Mouse (Mus musculus) right cerebral cortex, postnatal 25 days (tissue): ENCODE measurements around the gene Vps13c.

Experiments
- DNase-seq: peaks from one replicate; pipeline ENCODE4 v3.0.0; 2022

Vps13c gene

GRCm38 (mm10) chr9:67831359-67832045, 8.7 kb upstream of the Vps13c start:
- DNase-seq, result no peak

DNA sequence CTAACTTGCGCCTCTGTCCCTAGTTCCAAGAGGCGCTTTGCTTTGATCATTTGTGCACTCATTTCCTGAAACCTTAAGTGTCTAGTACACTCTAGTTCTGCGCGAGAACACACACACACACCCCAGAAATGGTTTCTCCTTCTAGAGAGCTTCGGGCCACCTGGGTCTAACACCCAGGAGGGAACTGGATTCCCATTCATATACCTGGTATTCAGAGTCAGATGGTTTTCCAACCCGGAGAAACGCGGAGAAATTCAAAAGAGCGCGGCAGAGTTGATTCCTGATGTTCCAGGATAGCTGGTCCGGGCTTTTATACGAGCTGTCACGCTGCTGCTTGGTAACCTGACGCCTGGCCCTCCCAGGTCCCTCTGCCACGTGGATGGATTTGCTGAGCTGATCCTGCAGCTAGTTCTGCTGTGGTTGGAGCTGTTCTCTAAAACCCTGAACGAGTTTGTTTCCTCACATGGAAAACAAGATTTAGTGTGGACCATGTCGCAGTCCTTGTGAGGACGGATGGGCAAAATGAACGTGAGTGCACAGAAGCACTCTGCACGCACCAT, 8.1 kb upstream of the Vps13c start, which contains the start of gene C2cd4a:
Gene C2cd4a (minus strand): TSS at position 285 of the 560 bp plus-strand sequence.
- DNase-seq, result no peak

DNA sequence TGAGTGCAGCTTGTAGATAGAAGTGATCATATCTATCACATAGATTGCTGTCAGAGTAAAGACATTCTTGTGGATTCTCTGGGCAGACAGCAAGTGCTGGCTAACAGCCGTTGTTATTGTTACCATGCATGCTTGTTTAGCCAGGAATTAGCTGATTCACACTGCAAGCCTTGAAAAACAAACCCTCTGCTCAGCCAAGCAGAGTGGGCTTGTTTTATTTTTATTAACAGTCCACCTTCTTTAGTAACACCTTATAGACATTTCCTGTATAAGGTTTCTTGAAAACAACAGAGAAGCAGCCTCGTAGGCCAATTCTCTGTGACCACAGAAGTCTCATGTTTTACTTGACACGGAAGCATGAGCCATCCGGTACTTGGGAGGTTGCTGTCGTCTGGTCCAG, 5.7 kb upstream of the Vps13c start:
- DNase-seq, result no peak

- DNase-seq, result no peak
These were observed 2.9 kb upstream of the Vps13c start for GRCm38 (mm10) chr9:67837311-67837710.

DNA sequence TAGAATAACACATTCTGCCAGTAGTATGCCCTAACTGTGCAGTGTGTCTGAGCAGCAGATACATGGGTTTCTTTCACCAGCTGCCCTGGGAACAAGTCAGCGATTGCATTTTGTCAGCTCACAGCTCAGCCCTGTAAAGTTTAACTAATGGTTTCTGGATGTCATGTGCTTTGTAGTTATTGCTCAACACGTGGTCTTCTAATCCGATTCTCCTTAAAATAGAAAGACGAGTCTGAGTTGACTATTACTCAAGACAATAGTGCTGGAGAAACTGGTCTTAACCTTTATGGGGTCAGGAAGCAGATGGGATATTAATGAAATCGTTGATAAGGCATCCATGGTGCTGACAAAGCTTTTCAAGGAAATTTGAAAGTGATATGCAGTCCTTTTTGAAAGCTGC, 2.6 kb downstream of the Vps13c start:
- DNase-seq, result no peak

GRCm38 (mm10) chr9:67845012-67845411, 4.8 kb downstream of the Vps13c start:
- DNase-seq, result no peak

DNA sequence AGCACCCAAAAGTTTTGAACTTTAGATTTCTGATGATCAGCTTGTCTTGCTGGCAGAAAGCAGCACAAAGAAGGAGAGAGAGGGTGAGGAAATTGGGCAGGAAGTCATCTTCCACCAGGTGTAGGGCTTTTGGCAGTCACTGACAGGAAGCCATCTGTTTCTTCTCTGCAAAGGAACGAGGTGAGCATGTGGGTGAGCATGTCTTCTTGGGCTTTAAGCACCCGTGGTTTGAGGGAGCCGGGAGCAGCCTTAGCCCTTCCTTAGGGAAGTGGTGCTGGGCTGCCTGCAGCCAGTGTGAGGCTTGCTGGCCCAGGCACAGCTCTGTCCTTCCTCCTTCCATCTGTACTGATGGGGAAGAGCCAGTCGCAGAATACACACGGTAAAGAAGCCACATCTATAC, 5.5 kb downstream of the Vps13c start:
- DNase-seq, result no peak

DNA sequence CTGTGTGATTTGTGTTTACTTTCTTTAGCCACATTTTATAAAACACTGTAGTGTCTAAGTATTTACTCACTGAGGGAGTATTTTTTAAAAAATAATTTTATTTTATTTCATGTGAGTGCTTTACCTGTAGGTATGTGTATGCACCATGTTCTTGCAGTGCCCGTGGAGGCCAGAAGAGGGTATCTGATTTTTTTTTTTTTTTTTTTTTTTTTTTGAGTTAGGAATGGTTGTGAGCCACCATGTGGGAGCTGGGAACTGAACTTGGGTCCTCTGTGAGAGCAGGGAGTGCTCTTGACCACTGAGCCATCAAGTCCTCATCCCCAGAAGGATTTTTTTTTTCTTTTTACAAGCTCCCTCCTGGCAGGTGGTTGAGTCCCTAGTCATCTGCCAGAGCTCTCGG, 5.9 kb downstream of the Vps13c start:
- no peak for DNase-seq

DNA sequence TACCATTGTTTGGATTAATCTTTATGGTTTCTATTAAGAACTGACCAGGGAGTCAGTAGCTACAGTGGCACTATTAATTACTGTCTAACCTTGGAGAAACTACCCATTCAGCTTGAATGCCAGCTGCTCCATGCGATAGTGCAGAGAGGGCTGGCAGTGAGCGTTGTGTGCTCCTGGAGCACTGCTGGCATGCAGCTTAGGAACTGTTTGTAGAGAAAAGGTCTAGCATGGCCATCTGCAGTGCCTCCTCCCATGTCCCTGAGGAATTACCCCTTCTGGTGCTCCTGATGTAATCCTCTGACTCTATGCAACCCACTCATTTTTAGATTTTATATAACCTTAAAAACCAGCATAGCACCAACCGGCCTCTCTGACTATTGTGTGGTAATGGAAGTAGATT, 7.4 kb downstream of the Vps13c start:
- DNase-seq, result no peak

DNA sequence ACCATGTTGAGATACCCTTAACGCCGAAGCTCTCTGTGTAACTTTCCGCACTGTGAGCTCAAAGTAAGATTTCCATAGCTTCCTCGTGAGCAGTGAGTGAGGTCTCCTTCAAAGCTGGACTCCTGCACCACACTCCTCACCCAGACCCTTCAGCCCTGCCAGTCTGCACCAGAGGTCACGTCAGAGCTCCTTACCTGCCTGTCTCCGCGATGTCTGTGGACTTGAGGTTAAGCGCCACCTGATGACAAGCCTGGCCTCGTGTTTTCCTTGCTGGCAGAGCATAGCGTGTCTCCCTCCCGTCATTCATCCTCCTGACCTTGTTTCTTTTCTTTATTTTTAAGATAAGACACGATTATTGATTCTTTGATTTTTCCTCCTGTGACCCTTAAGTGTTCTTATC, 9.2 kb downstream of the Vps13c start:
- no peak for DNase-seq

- no peak for DNase-seq
These were observed 9.7 kb downstream of the Vps13c start for GRCm38 (mm10) chr9:67849846-67850245.

DNA sequence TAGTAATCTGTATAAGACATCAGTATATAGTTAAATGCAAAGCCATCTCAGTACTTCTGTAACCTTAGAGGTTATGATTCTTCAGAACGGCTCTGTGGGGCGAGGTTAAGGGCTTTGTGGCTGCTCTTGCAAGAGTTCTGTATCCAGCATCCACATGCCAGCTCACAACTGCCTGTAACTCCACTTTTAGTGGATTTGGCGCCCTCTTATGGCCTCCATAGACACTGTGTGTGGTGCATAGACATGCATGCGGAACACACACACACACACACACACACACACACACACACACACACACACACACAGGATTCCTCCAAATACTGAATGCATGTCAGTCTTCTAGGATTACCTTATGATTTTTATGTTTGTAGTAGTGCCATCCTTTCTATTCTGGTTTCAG, 11.0 kb downstream of the Vps13c start:
- DNase-seq, result no peak

- no peak for DNase-seq
These were observed 20.1 kb downstream of the Vps13c start for GRCm38 (mm10) chr9:67860273-67860672.

- no peak for DNase-seq
These were observed 23.1 kb downstream of the Vps13c start for GRCm38 (mm10) chr9:67863332-67863731.

GRCm38 (mm10) chr9:67864011-67864410, 23.8 kb downstream of the Vps13c start:
- no peak for DNase-seq

GRCm38 (mm10) chr9:67865411-67865810, 25.2 kb downstream of the Vps13c start:
- no peak for DNase-seq

GRCm38 (mm10) chr9:67867411-67867810, 27.2 kb downstream of the Vps13c start:
- DNase-seq, result no peak

- DNase-seq, result peak; percentile 30
These were observed 29.7 kb downstream of the Vps13c start for GRCm38 (mm10) chr9:67869691-67870450.

- no peak for DNase-seq
These were observed 34.5 kb downstream of the Vps13c start for GRCm38 (mm10) chr9:67874522-67875222.

DNA sequence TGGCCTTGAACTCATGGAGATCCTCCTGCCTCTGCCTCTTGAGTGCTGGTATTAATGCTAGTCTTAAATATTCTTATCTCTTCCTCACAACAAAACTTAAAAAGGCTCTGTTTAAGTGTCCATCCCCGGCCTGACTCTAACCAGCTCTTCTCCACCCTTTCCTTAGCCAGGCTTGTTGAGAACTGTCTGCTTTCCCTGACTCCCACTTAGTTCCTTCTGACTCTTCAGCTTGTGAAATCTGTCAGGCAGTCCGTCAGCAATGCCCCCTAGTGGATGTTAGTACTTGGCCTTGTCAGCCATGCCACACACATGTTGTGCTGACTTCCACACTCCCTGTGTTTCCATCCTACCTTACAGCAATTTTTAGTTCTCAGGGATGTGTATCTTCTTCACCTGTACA, 35.1 kb downstream of the Vps13c start:
- no peak for DNase-seq

DNA sequence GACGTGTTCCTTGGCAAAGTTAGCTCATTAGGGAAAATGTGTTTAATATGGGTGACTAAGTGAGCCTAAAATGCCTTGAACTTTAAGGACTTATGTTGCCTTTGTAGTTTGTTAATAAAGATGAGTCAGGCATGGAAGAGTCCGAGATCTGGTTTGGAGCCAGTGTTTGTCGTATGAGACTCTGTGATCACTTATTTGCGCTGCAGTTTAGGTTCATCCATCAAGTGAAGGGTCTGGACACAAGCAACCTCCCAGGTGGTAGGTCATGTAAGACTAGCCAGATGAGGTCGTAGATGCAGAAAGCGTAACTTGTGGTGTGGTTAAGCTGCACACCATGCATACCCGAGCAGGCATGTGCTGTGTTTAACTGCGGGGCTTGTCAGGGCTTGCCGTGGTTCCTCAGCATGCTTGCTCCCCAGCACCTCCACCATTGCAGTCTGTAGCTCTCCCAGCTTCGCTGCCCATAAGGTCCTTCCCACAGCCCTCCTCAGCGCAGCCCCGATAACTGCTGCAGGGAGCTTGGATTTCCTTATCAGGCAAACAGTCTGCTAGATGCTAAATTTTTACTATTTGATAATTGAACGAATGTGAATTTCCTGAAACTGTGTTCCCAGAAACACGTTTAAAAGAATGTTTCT, 37.0 kb downstream of the Vps13c start:
- no peak for DNase-seq

DNA sequence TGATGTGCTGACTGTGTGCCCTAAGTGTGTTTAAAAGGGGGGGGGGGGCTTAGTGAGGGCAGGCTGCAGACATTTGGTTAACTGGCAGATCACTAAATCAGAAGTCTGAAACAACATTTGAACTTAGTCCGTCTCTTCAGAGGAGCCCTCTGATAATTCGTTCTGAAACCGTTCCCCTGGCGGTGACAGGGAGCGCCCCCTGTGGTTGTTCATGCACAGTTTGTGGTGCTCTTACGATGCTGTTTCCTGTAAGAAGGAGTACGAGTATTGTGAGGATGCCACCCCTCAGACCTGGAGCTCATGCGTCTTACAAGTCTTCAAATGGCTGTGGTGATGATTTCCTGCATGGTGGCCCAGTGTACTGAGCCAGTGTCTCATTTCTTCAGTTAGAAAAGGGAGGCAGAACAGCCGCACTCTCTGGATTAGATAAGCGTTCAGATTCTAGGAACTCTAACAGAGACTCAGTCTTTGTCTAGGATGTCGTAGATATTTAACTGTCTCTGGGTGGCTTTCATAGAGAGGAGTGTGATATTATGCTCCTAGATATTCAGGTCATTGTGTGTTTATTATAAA, 38.1 kb downstream of the Vps13c start:
- DNase-seq, result no peak
